Mouse (Mus musculus) MEL (cell line): Measurements from ENCODE around the gene Phf2. TPM values are rescaled to one million over a fixed set of nuclear protein-coding genes. Genes with fewer than 3 reads are reported as not detected.

Experiments used
- DNase-seq: peaks from one replicate; pipeline ENCODE4 v3.0.0; 2011; ENCODE audit warnings: low read depth, low spot score
- H3K27ac ChIP-seq: 2 replicates; pipeline ENCODE4 v1.5.1; 2012; ENCODE audit warnings: low read depth, mild to moderate bottlenecking, control low read depth, low read length, moderate library complexity; ENCODE audit not compliant: control insufficient read depth
- H3K27me3 ChIP-seq, 2 experiments: fragments of 150-350 bp in 1 of 2; sonication (generic) in 1 of 2; 2 replicates each; pipeline ENCODE4 v1.6.1; 2012; ENCODE audit warnings: low read length in 2 of 2, mild to moderate bottlenecking in 2 of 2, improper control_type of control experiment in 1 of 2, moderate library complexity in 1 of 2; ENCODE audit not compliant: insufficient read depth in 2 of 2, control insufficient read depth in 1 of 2
- H3K36me3 ChIP-seq, 2 experiments: 2 replicates each; pipeline ENCODE4 v1.6.1; 2012 to 2014; ENCODE audit warnings: low read length in 2 of 2, improper control_type of control experiment in 1 of 2, inconsistent platforms in 1 of 2, mild to moderate bottlenecking in 1 of 2; ENCODE audit not compliant: insufficient read depth in 2 of 2, control insufficient read depth in 1 of 2
- H3K4me1 ChIP-seq, 2 experiments: fragments of 150-350 bp in 1 of 2; sonication (generic) in 1 of 2; 2 replicates each; pipeline ENCODE4 v1.6.1; 2012; ENCODE audit warnings: low read length in 2 of 2, improper control_type of control experiment in 1 of 2, mild to moderate bottlenecking in 1 of 2; ENCODE audit not compliant: insufficient read depth in 2 of 2, control insufficient read depth in 1 of 2
- H3K4me3 ChIP-seq, 2 experiments: fragments of 150-350 bp in 1 of 2; sonication (generic) in 1 of 2; 2 replicates each; pipeline ENCODE4 v1.5.1; 2012; ENCODE audit warnings: low read depth in 2 of 2, low read length in 2 of 2, mild to moderate bottlenecking in 2 of 2, moderate library complexity in 2 of 2, control low read depth in 1 of 2, improper control_type of control experiment in 1 of 2; ENCODE audit not compliant: control insufficient read depth in 1 of 2, insufficient read depth in 1 of 2
- H3K79me2 ChIP-seq: 2 replicates; pipeline ENCODE4 v1.6.1; 2012; ENCODE audit warnings: mild to moderate bottlenecking, low read length, moderate library complexity; ENCODE audit not compliant: control insufficient read depth, poor library complexity, insufficient read depth
- H3K9ac ChIP-seq: 2 replicates; pipeline ENCODE4 v1.6.1; 2012; ENCODE audit warnings: low read depth, mild to moderate bottlenecking, control low read depth, low read length, moderate library complexity; ENCODE audit not compliant: control insufficient read depth, poor library complexity, severe bottlenecking
- H3K9me3 ChIP-seq: fragments of 150-350 bp; sonication (generic); replicated peaks from 2 replicates; pipeline ENCODE4 v1.6.1; 2012; ENCODE audit warnings: mild to moderate bottlenecking, low read length, improper control_type of control experiment, moderate library complexity; ENCODE audit not compliant: insufficient read depth
- BHLHE40 ChIP-seq: IDR thresholded peaks from 2 replicates; pipeline ENCODE4 v1.6.1; 2012; ENCODE audit warnings: low read depth, mild to moderate bottlenecking, inconsistent platforms, low read length, improper control_type of control experiment, borderline replicate concordance
- CHD2 ChIP-seq: IDR thresholded peaks from 2 replicates; pipeline ENCODE4 v1.6.1; 2011; ENCODE audit warnings: low read length, improper control_type of control experiment
- E2F4 ChIP-seq: IDR thresholded peaks from 2 replicates; pipeline ENCODE4 v1.6.1; 2011; ENCODE audit warnings: low read depth, low read length, improper control_type of control experiment, borderline replicate concordance
- EP300 ChIP-seq, 2 experiments: IDR thresholded peaks; 2 replicates each; pipeline ENCODE4 v1.6.1; 2011; ENCODE audit warnings: improper control_type of control experiment in 2 of 2, low read length in 2 of 2, low read depth in 1 of 2, mild to moderate bottlenecking in 1 of 2
- ETS1 ChIP-seq: IDR thresholded peaks from 2 replicates; pipeline ENCODE4 v1.6.1; 2012; ENCODE audit warnings: low read depth, mild to moderate bottlenecking, inconsistent platforms, low read length, improper control_type of control experiment, moderate library complexity
- GATA1 ChIP-seq: IDR thresholded peaks from 2 replicates; pipeline ENCODE4 v1.6.1; 2011; ENCODE audit warnings: low read depth, low read length, improper control_type of control experiment
- HCFC1 ChIP-seq: IDR thresholded peaks from 2 replicates; pipeline ENCODE4 v1.6.1; 2012; ENCODE audit warnings: low read depth, mild to moderate bottlenecking, inconsistent platforms, low read length, improper control_type of control experiment, moderate library complexity
- KAT2A ChIP-seq: conservative IDR thresholded peaks from 2 replicates; pipeline ENCODE4 v1.6.1; 2012; ENCODE audit warnings: low read depth, low read length, improper control_type of control experiment, inconsistent platforms
- MAFK ChIP-seq: IDR thresholded peaks from 2 replicates; pipeline ENCODE4 v1.6.1; 2011; ENCODE audit warnings: low read depth, mild to moderate bottlenecking, low read length, improper control_type of control experiment, borderline replicate concordance
- MAX ChIP-seq: IDR thresholded peaks from 2 replicates; pipeline ENCODE4 v1.6.1; 2011; ENCODE audit warnings: low read length, improper control_type of control experiment
- MAZ ChIP-seq: IDR thresholded peaks from 2 replicates; pipeline ENCODE4 v1.6.1; 2012; ENCODE audit warnings: low read depth, mild to moderate bottlenecking, inconsistent platforms, low read length, improper control_type of control experiment
- MEF2A ChIP-seq: IDR thresholded peaks from 2 replicates; pipeline ENCODE4 v1.6.1; 2014; ENCODE audit warnings: low read depth, mild to moderate bottlenecking, inconsistent platforms, low read length, improper control_type of control experiment; ENCODE audit not compliant: poor library complexity, insufficient replicate concordance, severe bottlenecking; ENCODE audit errors: extremely low read depth
- MXI1 ChIP-seq: IDR thresholded peaks from 2 replicates; pipeline ENCODE4 v1.6.1; 2011; ENCODE audit warnings: mild to moderate bottlenecking, low read depth, low read length, improper control_type of control experiment
- MYB ChIP-seq: IDR thresholded peaks from 2 replicates; pipeline ENCODE4 v1.6.1; 2011; ENCODE audit warnings: mild to moderate bottlenecking, low read depth, low read length, improper control_type of control experiment
- MYC ChIP-seq: IDR thresholded peaks from 2 replicates; pipeline ENCODE4 v1.6.1; 2011; ENCODE audit warnings: low read depth, mild to moderate bottlenecking, low read length, improper control_type of control experiment, moderate library complexity
- NELFE ChIP-seq: IDR thresholded peaks from 2 replicates; pipeline ENCODE4 v1.6.1; 2011; ENCODE audit warnings: low read depth, low read length, improper control_type of control experiment
- POLR2AphosphoS2 ChIP-seq: IDR thresholded peaks from 2 replicates; pipeline ENCODE4 v1.6.1; 2011; ENCODE audit warnings: low read length, improper control_type of control experiment
- POLR2AphosphoS5 ChIP-seq: IDR thresholded peaks from 2 replicates; pipeline ENCODE4 v1.6.1; 2012; ENCODE audit warnings: low read depth, borderline replicate concordance, mild to moderate bottlenecking, inconsistent platforms, low read length, moderate library complexity, mixed read lengths
- RAD21 ChIP-seq: IDR thresholded peaks from 2 replicates; pipeline ENCODE4 v1.6.1; 2011; ENCODE audit warnings: mild to moderate bottlenecking, low read depth, low read length, improper control_type of control experiment
- RCOR1 ChIP-seq: IDR thresholded peaks from 2 replicates; pipeline ENCODE4 v1.6.1; 2012; ENCODE audit warnings: low read depth, mild to moderate bottlenecking, inconsistent platforms, low read length, improper control_type of control experiment
- SIN3A ChIP-seq: IDR thresholded peaks from 2 replicates; pipeline ENCODE4 v1.6.1; 2012; ENCODE audit warnings: low read length, improper control_type of control experiment, inconsistent platforms
- TAL1 ChIP-seq: IDR thresholded peaks from 2 replicates; pipeline ENCODE4 v1.6.1; 2012; ENCODE audit warnings: mild to moderate bottlenecking, inconsistent platforms, low read length, moderate library complexity, mixed read lengths
- TBP ChIP-seq: IDR thresholded peaks from 2 replicates; pipeline ENCODE4 v1.8.0; 2011; ENCODE audit warnings: low read depth, low read length, improper control_type of control experiment
- TCF12 ChIP-seq: IDR thresholded peaks from 2 replicates; pipeline ENCODE4 v1.6.1; 2014; ENCODE audit warnings: low read depth, mild to moderate bottlenecking, inconsistent platforms, low read length, improper control_type of control experiment, moderate library complexity
- USF1 ChIP-seq: IDR thresholded peaks from 2 replicates; pipeline ENCODE4 v1.6.1; 2014; ENCODE audit warnings: low read depth, mild to moderate bottlenecking, inconsistent platforms, low read length, improper control_type of control experiment, moderate library complexity
- USF2 ChIP-seq, 2 experiments: IDR thresholded peaks; 2 replicates each; pipeline ENCODE4 v1.6.1; 2011 to 2012; ENCODE audit warnings: improper control_type of control experiment in 2 of 2, low read length in 2 of 2, borderline replicate concordance in 1 of 2, inconsistent platforms in 1 of 2, low read depth in 1 of 2, mild to moderate bottlenecking in 1 of 2; ENCODE audit not compliant: insufficient read depth in 1 of 2
- ZKSCAN1 ChIP-seq: IDR thresholded peaks from 2 replicates; pipeline ENCODE4 v1.6.1; 2012; ENCODE audit warnings: low read depth, mild to moderate bottlenecking, inconsistent platforms, low read length, improper control_type of control experiment, moderate library complexity
- ZMIZ1 ChIP-seq: IDR thresholded peaks from 2 replicates; pipeline ENCODE4 v1.6.1; 2012; ENCODE audit warnings: low read depth, mild to moderate bottlenecking, inconsistent platforms, low read length, improper control_type of control experiment, moderate library complexity
- ZNF384 ChIP-seq: IDR thresholded peaks from 2 replicates; pipeline ENCODE4 v1.6.1; 2012; ENCODE audit warnings: low read depth, mild to moderate bottlenecking, inconsistent platforms, low read length, improper control_type of control experiment
- polyA plus RNA-seq, 2 experiments: library from polyadenylated mRNA; stranded (reverse) in 1 of 2; unstranded in 1 of 2; fragments of >175 nt in 1 of 2; fragments of >200 nt in 1 of 2; gene quantifications; 2 replicates each; pipeline versions ENCODE4 v1.2.1 to v1.2.4; 2012; ENCODE audit warnings: low replicate concordance in 2 of 2, low read depth in 1 of 2; ENCODE audit not compliant: insufficient read length in 2 of 2, insufficient read depth in 1 of 2, missing spikeins in 1 of 2
- total RNA-seq: library from RNA; depleted of rRNA; stranded (reverse); fragments of 300-350 nt; gene quantifications from 2 replicates; pipeline ENCODE4 v1.2.3, GENCODE M21; 2012

Gene Phf2
- total and polyA plus RNA-seq, 3 experiments, result 10.2 to 52.7 (median 29.6) TPM

DNA sequence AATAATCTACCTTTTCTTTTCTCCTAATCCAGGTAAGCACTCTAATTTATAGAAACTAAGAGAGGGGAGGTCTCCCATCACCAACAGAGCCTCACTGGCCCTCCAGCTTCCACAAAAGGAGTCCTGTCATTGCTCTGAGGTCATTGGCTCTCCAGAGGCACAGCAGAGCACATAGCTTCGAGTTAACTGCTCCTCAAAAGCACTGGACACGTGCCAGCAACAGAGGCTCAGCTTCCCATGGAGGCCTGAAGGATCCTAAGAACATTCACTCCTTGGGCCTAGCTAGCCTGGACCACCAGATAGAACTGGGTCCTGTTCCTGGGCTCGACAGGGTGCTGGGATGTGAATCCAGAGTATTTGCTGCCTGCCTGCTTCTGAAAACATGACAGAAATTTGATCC lies 21.8 kb downstream of the Phf2 start:
- Histone ChIP-seq H3K4me3 (no peak overlapping the region), H3K4me1 (peaks cover 5 to 17% of the 10 kb centered on the region in 2 experiments), H3K27me3 (no peaks in the 10 kb centered on the region), H3K79me2 (peaks cover 18% of the 10 kb centered on the region), H3K9me3 (no peaks in the 10 kb centered on the region), H3K36me3 (peaks cover 0 to 24% of the 10 kb centered on the region in 2 experiments; a peak in 2 of 4 replicates), H3K9ac (no peak overlapping the region), H3K27ac (no peak overlapping the region)
- DNase-seq, result no peak
- TF ChIP-seq TBP, result no peak
- TF ChIP-seq RAD21, result no peak
- TF ChIP-seq POLR2AphosphoS5, result no peak
- no peak for TF ChIP-seq RCOR1
- no peak for TF ChIP-seq BHLHE40
- no peak for TF ChIP-seq MAX
- no peak for TF ChIP-seq NELFE
- TF ChIP-seq E2F4, result no peak
- no peak for TF ChIP-seq MEF2A
- no peak for TF ChIP-seq MYB
- no peak for TF ChIP-seq EP300 (IDR thresholded peaks at IDR 0.05; ENCODE audit: low read depth in 1 of 2, low read length in 2 of 2)
- no peak for TF ChIP-seq GATA1

DNA sequence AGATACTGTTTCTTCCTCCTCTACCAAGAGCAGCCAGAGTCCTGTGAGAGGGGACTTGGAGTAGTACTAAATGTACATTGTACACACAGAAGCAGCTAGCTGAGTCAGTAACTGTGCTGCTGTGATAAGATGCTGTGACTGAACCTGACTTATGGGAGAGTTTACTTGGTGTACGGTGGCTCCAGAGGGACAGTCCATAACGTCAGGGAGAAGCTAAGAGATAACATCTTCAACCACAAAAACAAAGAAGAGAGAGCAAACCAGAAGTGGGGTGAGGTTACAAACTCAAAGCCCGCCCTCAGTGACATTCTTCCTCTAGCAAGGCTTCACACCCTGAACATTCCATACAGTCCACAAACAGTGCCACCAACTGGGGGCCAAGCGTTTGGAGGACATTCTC lies 25.6 kb downstream of the Phf2 start:
- Histone ChIP-seq H3K4me3 (no peak overlapping the region), H3K4me1 (peaks cover 0 to 10% of the 10 kb centered on the region in 2 experiments; a peak in 3 of 4 replicates)
- TF ChIP-seq POLR2AphosphoS2 (no peak; the same call in 1 of the 2 replicates), MXI1 (peak; percentile 54; the same call in 1 of the 2 replicates), MYC (peak; percentile 57; the same call in 1 of the 2 replicates), TBP (peak; percentile 75), MAFK (peak; percentile 86; the same call in 1 of the 2 replicates), USF1 (no peak), TCF12 (peak; percentile 75), MAZ (no peak), EP300 (IDR thresholded peaks at IDR 0.05; ENCODE audit: low read depth in 1 of 2, low read length in 2 of 2) (peak; percentile 83), BHLHE40 (no peak), ZMIZ1 (no peak), CHD2 (no peak), POLR2AphosphoS5 (no peak), MAX (peak; percentile 60; the same call in 1 of the 2 replicates), ZKSCAN1 (no peak), GATA1 (peak; percentile 98), E2F4 (peak; percentile 64; the same call in 1 of the 2 replicates), KAT2A (peak; percentile 57; the same call in 1 of the 2 replicates), MEF2A (no peak), RAD21 (no peak), MYB (peak; percentile 67; the same call in 1 of the 2 replicates), ZNF384 (no peak), TAL1 (peak; percentile 70), HCFC1 (peak; percentile 87), ETS1 (peak; percentile 96), USF2 (IDR thresholded peaks at IDR 0.05; ENCODE audit: borderline replicate concordance in 1 of 2, insufficient read depth in 1 of 2, low read depth in 1 of 2, low read length in 2 of 2) (no peak), SIN3A (peak; percentile 98)

More for the DNA sequence above, 25.6 kb downstream of the Phf2 start:
- H3K36me3 ChIP-seq, result peaks cover 0 to 14% of the 10 kb centered on the region in 2 experiments; a peak in 2 of 4 replicates
- H3K79me2 ChIP-seq, result peaks cover 38% of the 10 kb centered on the region
- peak overlapping the region; percentile 78 for H3K27ac ChIP-seq
- H3K9ac ChIP-seq, result no peak overlapping the region
- peak; percentile 98 for DNase-seq
- H3K27me3 ChIP-seq, result no peaks in the 10 kb centered on the region
- H3K9me3 ChIP-seq, result no peaks in the 10 kb centered on the region
